Comparison of ENCODE assay signal across 11 mouse cellular contexts in the genomic region with DNA sequence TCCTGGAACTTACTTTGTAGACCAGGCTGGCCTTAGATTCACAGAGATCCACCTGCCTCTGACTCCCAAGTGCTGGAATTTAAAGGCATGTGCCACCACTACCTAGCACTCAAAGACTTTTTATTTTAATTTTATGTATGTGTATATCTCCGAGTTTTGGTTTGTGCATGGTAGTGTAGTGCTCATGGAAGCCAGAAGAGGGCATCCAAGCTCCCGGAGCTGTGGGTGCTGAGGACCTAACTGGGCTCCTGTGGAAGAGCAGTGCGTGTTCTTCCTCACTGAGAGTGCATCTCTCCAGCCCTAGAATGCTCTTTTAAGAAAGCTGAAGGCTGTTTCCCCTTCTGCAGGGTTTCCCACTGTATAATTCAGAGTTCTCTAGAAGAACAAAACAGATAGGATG.
DNase-seq lines count a peak whose midpoint lies in the region; TF ChIP-seq lines count a peak whose summit lies in the region.
"Had no signal": no experiment of that assay in that cellular context is flagged by ENCODE, and none has a peak within 500 bp of the region (broad histone marks: within the 10 kb centered on the region; RNA-seq: fewer than 3 reads in every experiment).

No protein-coding gene starts in this region.

- TF ChIP-seq CTCF in layer of hippocampus, adult 2 months (conservative IDR thresholded peaks at IDR 0.05): peak; percentile 67
- TF ChIP-seq CTCF in bone marrow, adult 2 months (IDR thresholded peaks at IDR 0.05; ENCODE audit: control insufficient read depth, insufficient read depth, low read length): peak; percentile 18; the same call in 1 of the 2 replicates

- no peak overlapping the region for H3K4me3 ChIP-seq in layer of hippocampus, adult 2 months
- no peak overlapping the region for H3K4me3 ChIP-seq in bone marrow, adult 2 months (replicated peaks; ENCODE audit: control insufficient read depth, low read depth, low read length)
- H3K4me3 ChIP-seq: hindbrain, embryonic 15.5 days; neural tube, embryonic 15.5 days had no signal

- WGBS in bone marrow, adult 2 months: 61% methylated on average over 3 of the region's 3 CpGs

- no peak overlapping the region for H3K27ac ChIP-seq in layer of hippocampus, adult 2 months
- no peak overlapping the region for H3K27ac ChIP-seq in bone marrow, adult 2 months (ENCODE audit: control insufficient read depth, insufficient read depth, low read depth, low read length, poor library complexity)
- H3K27ac ChIP-seq: hindbrain, embryonic 15.5 days; neural tube, embryonic 15.5 days had no signal

- H3K4me1 ChIP-seq in bone marrow, adult 2 months (ENCODE audit: control insufficient read depth, insufficient read depth, low read length): no peaks in the 10 kb centered on the region

- DNase-seq in layer of hippocampus, adult 2 months (ENCODE audit: low spot score in 2 of 2): no peak
- no peak for DNase-seq in layer of hippocampus, postnatal 10 days (ENCODE audit: low spot score in 2 of 2)
- peak; percentile 20 for DNase-seq in 3T3-L1 (ENCODE audit: low read depth, low spot score)
- peak; percentile 50 for DNase-seq in A20 (ENCODE audit: low read depth, low spot score)
- no peak for DNase-seq in frontal cortex, postnatal 25 days (ENCODE audit: low spot score in 2 of 2)
- DNase-seq in right cerebral cortex, postnatal 4 days: no peak
- DNase-seq: cerebellum, adult 9-11 months; retina, postnatal 1 day had no signal

- no peak for TF ChIP-seq POLR2A in bone marrow, adult 2 months (IDR thresholded peaks at IDR 0.05; ENCODE audit: borderline replicate concordance, control insufficient read depth, low read depth, low read length)

Comparison
In these comparisons a context has a peak if more than half of its experiments do, and no peak if none do; other contexts are left out.
1. DNase-seq: peak in 3T3-L1 (single experiment) and A20 (single experiment); none in layer of hippocampus, adult 2 months (0 of 2), layer of hippocampus, postnatal 10 days (0 of 2), frontal cortex, postnatal 25 days (0 of 2) and right cerebral cortex, postnatal 4 days (single experiment).